Mouse (Mus musculus): ENCODE measurements around the gene Gm11127. TPM values are rescaled to one million over a fixed set of nuclear protein-coding genes. Genes with fewer than 3 reads are reported as not detected.

The Gm11127 gene
- total RNA-seq, 2 experiments from 2014 or later, result not detected

Other genes starting within 250 kb of the Gm11127 start
- gene Ier3, start 236.7 kb downstream of the Gm11127 start, total RNA-seq (2015; ENCODE audit: low replicate concordance), result 7.5 and 11.9 TPM in 2 replicates
- gene Ier3, start 236.7 kb downstream of the Gm11127 start, total RNA-seq (2017; ENCODE audit: low replicate concordance), result 2.1 and 8.0 TPM in 2 replicates
- gene Flot1, start 235.1 kb downstream of the Gm11127 start, total RNA-seq (2015; ENCODE audit: low replicate concordance), result 20.9 and 37.8 TPM in 2 replicates
- gene Flot1, start 235.1 kb downstream of the Gm11127 start, total RNA-seq (2017; ENCODE audit: low replicate concordance), result 26.1 and 57.7 TPM in 2 replicates
- 243 and 249 TPM in 2 replicates for gene Tubb5, start 220.1 kb downstream of the Gm11127 start, total RNA-seq (2015; ENCODE audit: low replicate concordance)
- gene Tubb5, start 220.1 kb downstream of the Gm11127 start, total RNA-seq (2017; ENCODE audit: low replicate concordance), result 216 and 335 TPM in 2 replicates
- gene Mdc1, start 216.9 kb downstream of the Gm11127 start, total RNA-seq (2015; ENCODE audit: low replicate concordance), result 20.4 and 30.9 TPM in 2 replicates
- 12.4 and 16.4 TPM in 2 replicates for gene Mdc1, start 216.9 kb downstream of the Gm11127 start, total RNA-seq (2017; ENCODE audit: low replicate concordance)
- gene Nrm, start 197.1 kb downstream of the Gm11127 start, total RNA-seq (2015; ENCODE audit: low replicate concordance), result 12.9 and 15.0 TPM in 2 replicates
- gene Nrm, start 197.1 kb downstream of the Gm11127 start, total RNA-seq (2017; ENCODE audit: low replicate concordance), result 3.2 and 20.0 TPM in 2 replicates
- gene Ppp1r18, start 192.8 kb downstream of the Gm11127 start, total RNA-seq (2015; ENCODE audit: low replicate concordance), result 22.5 and 37.0 TPM in 2 replicates
- 10.3 and 13.4 TPM in 2 replicates for gene Ppp1r18, start 192.8 kb downstream of the Gm11127 start, total RNA-seq (2017; ENCODE audit: low replicate concordance)
- gene Dhx16, start 178.6 kb downstream of the Gm11127 start, total RNA-seq (2015; ENCODE audit: low replicate concordance), result 38.6 and 56.0 TPM in 2 replicates
- 30.8 and 38.9 TPM in 2 replicates for gene Dhx16, start 178.6 kb downstream of the Gm11127 start, total RNA-seq (2017; ENCODE audit: low replicate concordance)
- 17.1 and 21.5 TPM in 2 replicates for gene 2310061I04Rik, start 160.9 kb downstream of the Gm11127 start, total RNA-seq (2015; ENCODE audit: low replicate concordance)
- gene 2310061I04Rik, start 160.9 kb downstream of the Gm11127 start, total RNA-seq (2017; ENCODE audit: low replicate concordance), result 3.9 TPM in 1 of 2 replicates, not detected in the other
- 2.3 TPM in 1 of 2 replicates, not detected in the other for gene Atat1, start 148.3 kb downstream of the Gm11127 start, total RNA-seq (2015; ENCODE audit: low replicate concordance)
- 0.56 and 7.1 TPM in 2 replicates for gene Atat1, start 148.3 kb downstream of the Gm11127 start, total RNA-seq (2017; ENCODE audit: low replicate concordance)
- gene Mrps18b, start 142.0 kb downstream of the Gm11127 start, total RNA-seq (2015; ENCODE audit: low replicate concordance), result 7.7 and 32.6 TPM in 2 replicates
- gene Mrps18b, start 142.0 kb downstream of the Gm11127 start, total RNA-seq (2017; ENCODE audit: low replicate concordance), result 7.4 and 18.9 TPM in 2 replicates
- gene Ppp1r10, start 141.9 kb downstream of the Gm11127 start, total RNA-seq (2015; ENCODE audit: low replicate concordance), result 91.1 and 91.3 TPM in 2 replicates
- 84.8 and 104 TPM in 2 replicates for gene Ppp1r10, start 141.9 kb downstream of the Gm11127 start, total RNA-seq (2017; ENCODE audit: low replicate concordance)
- 13.0 and 13.6 TPM in 2 replicates for gene Abcf1, start 88.6 kb downstream of the Gm11127 start, total RNA-seq (2015; ENCODE audit: low replicate concordance)
- gene Abcf1, start 88.6 kb downstream of the Gm11127 start, total RNA-seq (2017; ENCODE audit: low replicate concordance), result 33.9 and 71.4 TPM in 2 replicates
- 1.5 and 3.3 TPM in 2 replicates for gene Gnl1, start 78.5 kb downstream of the Gm11127 start, total RNA-seq (2015; ENCODE audit: low replicate concordance)
- gene Gnl1, start 78.5 kb downstream of the Gm11127 start, total RNA-seq (2017; ENCODE audit: low replicate concordance), result 2.0 and 4.3 TPM in 2 replicates
- 2.3 TPM in 1 of 2 replicates, not detected in the other for gene Prr3, start 78.1 kb downstream of the Gm11127 start, total RNA-seq (2015; ENCODE audit: low replicate concordance)
- gene Prr3, start 78.1 kb downstream of the Gm11127 start, total RNA-seq (2017; ENCODE audit: low replicate concordance), result 3.0 and 5.4 TPM in 2 replicates
- gene H2-T24, start 37.8 kb downstream of the Gm11127 start, total RNA-seq (2015; ENCODE audit: low replicate concordance), result 161 and 177 TPM in 2 replicates
- gene H2-T24, start 37.8 kb downstream of the Gm11127 start, total RNA-seq (2017; ENCODE audit: low replicate concordance), result 587 and 609 TPM in 2 replicates
- 249 and 264 TPM in 2 replicates for gene H2-T23, start 25.5 kb downstream of the Gm11127 start, total RNA-seq (2015; ENCODE audit: low replicate concordance)
- gene H2-T23, start 25.5 kb downstream of the Gm11127 start, total RNA-seq (2017; ENCODE audit: low replicate concordance), result 271 and 275 TPM in 2 replicates
- 10.4 and 21.5 TPM in 2 replicates for gene H2-T22, start 15.6 kb downstream of the Gm11127 start, total RNA-seq (2015; ENCODE audit: low replicate concordance)
- gene H2-T22, start 15.6 kb downstream of the Gm11127 start, total RNA-seq (2017; ENCODE audit: low replicate concordance), result 12.8 and 20.4 TPM in 2 replicates
- not detected in 2 replicates for gene Gm6034, start 15.4 kb downstream of the Gm11127 start, total RNA-seq (2015; ENCODE audit: low replicate concordance)
- gene Gm6034, start 15.4 kb downstream of the Gm11127 start, total RNA-seq (2017; ENCODE audit: low replicate concordance), result not detected in 2 replicates
- 1.5 TPM in 1 of 2 replicates, not detected in the other for gene Gm19684, start 63.3 kb upstream of the Gm11127 start, total RNA-seq (2015; ENCODE audit: low replicate concordance)
- 0.84 TPM in 1 of 2 replicates, not detected in the other for gene Gm19684, start 63.3 kb upstream of the Gm11127 start, total RNA-seq (2017; ENCODE audit: low replicate concordance)
- not detected in 2 replicates for gene Gm7030, start 71.1 kb upstream of the Gm11127 start, total RNA-seq (2015; ENCODE audit: low replicate concordance)
- not detected in 2 replicates for gene Gm7030, start 71.1 kb upstream of the Gm11127 start, total RNA-seq (2017; ENCODE audit: low replicate concordance)
- not detected in 2 replicates for gene Gm8909, start 110.2 kb upstream of the Gm11127 start, total RNA-seq (2015; ENCODE audit: low replicate concordance)
- gene Gm8909, start 110.2 kb upstream of the Gm11127 start, total RNA-seq (2017; ENCODE audit: low replicate concordance), result not detected in 2 replicates
- gene H2-T3, start 131.9 kb upstream of the Gm11127 start, total RNA-seq (2015; ENCODE audit: low replicate concordance), result not detected in 2 replicates
- not detected in 2 replicates for gene H2-T3, start 131.9 kb upstream of the Gm11127 start, total RNA-seq (2017; ENCODE audit: low replicate concordance)
- 12.3 and 23.6 TPM in 2 replicates for gene Rpp21, start 199.7 kb upstream of the Gm11127 start, total RNA-seq (2015; ENCODE audit: low replicate concordance)
- 4.8 and 5.4 TPM in 2 replicates for gene Rpp21, start 199.7 kb upstream of the Gm11127 start, total RNA-seq (2017; ENCODE audit: low replicate concordance)
- 5.8 and 8.2 TPM in 2 replicates for gene Trim39, start 213.9 kb upstream of the Gm11127 start, total RNA-seq (2015; ENCODE audit: low replicate concordance)
- 9.0 and 21.3 TPM in 2 replicates for gene Trim39, start 213.9 kb upstream of the Gm11127 start, total RNA-seq (2017; ENCODE audit: low replicate concordance)
- gene H2-M10.2, start 228.1 kb upstream of the Gm11127 start, total RNA-seq (2015; ENCODE audit: low replicate concordance), result not detected in 2 replicates
- gene H2-M10.2, start 228.1 kb upstream of the Gm11127 start, total RNA-seq (2017; ENCODE audit: low replicate concordance), result not detected in 2 replicates